Comparison of ENCODE assay signal across 9 mouse cellular contexts in the genomic region with DNA sequence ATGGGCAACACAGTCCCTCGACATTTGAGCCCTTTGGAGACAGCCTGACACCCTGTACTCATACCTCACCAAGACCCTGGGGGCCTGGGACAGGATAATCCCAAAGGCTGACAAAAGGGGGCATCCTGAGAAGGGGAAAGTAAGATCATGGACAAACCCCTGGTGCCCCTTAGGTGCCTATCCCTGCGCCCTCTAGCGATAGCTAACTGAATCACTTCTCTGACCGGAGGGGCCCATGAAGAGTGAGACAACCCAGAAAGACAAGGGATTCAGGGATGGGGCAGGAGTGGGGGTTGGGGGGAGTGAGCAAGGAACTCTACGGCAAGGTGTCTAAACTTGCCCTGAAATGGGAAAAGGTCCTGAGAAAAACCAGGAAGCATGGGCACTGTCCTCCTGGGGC. TPM values are rescaled to one million over a fixed set of nuclear protein-coding genes. Genes with fewer than 3 reads are reported as not detected.
A peak's percentile ranks its signal among the peaks of the same experiment; 100 is the strongest.
DNase-seq lines count a peak whose midpoint lies in the region; ATAC-seq and TF ChIP-seq lines count a peak whose summit lies in the region.
"Had no signal": no experiment of that assay in that cellular context is flagged by ENCODE, and none has a peak within 500 bp of the region (broad histone marks: within the 10 kb centered on the region; RNA-seq: fewer than 3 reads in every experiment).

No protein-coding gene starts in this region.

- no peaks in the 10 kb centered on the region for H3K79me2 ChIP-seq in liver, adult 2 months (ENCODE audit: control insufficient read depth, insufficient read depth, low read length)

- peak; percentile 66 for TF ChIP-seq CTCF in liver, adult 2 months (IDR thresholded peaks at IDR 0.05; ENCODE audit: low read depth, low read length)
- TF ChIP-seq CTCF in bone marrow macrophage, adult 2 months (IDR thresholded peaks at IDR 0.05; ENCODE audit: low read depth, low read length), result peak; percentile 70

- no peak overlapping the region for H3K4me2 ChIP-seq in liver, embryonic 11.5 days
- H3K4me2 ChIP-seq in forebrain, embryonic 15.5 days (replicated peaks), result no peak overlapping the region

- WGBS in liver, adult 2 months, result 15% methylated on average over 5 of the region's 5 CpGs
- WGBS in liver, embryonic 11.5 days, result 7% methylated on average over 5 of the region's 5 CpGs
- WGBS in forebrain, embryonic 15.5 days, result 12% methylated on average over 5 of the region's 5 CpGs

- no peak overlapping the region for H3K9ac ChIP-seq in liver, adult 2 months (ENCODE audit: low read depth, low read length)
- H3K9ac ChIP-seq in liver, embryonic 11.5 days (ENCODE audit: low read depth, low read length), result no peak overlapping the region
- no peak overlapping the region for H3K9ac ChIP-seq in forebrain, embryonic 15.5 days (replicated peaks)

- H3K4me3 ChIP-seq in liver, adult 2 months (ENCODE audit: insufficient read depth, low read depth, low read length), result no peak overlapping the region
- no peak overlapping the region for H3K4me3 ChIP-seq in liver, embryonic 11.5 days (ENCODE audit: low read depth, low read length)
- no peak overlapping the region for H3K4me3 ChIP-seq in bone marrow macrophage, adult 2 months (ENCODE audit: insufficient read depth, low read length)
- no peak overlapping the region for H3K4me3 ChIP-seq in forebrain, embryonic 15.5 days
- H3K4me3 ChIP-seq: erythroblast, embryonic 14.5 days had no signal

- DNase-seq in cerebellum, postnatal 10 days, result peak; percentile 69 to 79
- DNase-seq in cerebellum, adult 11 months, result no peak
- no peak for DNase-seq in liver, adult 2 months (ENCODE audit: extremely low read depth, low read depth, low spot score)
- DNase-seq in liver, embryonic 11.5 days (ENCODE audit: low spot score), result no peak
- DNase-seq in lung, postnatal 25 days (ENCODE audit: low spot score), result peak; percentile 16
- DNase-seq in spleen, postnatal 10 days (ENCODE audit: low spot score in 2 of 2), result no peak

- 0 out of 2 replicates have a peak, but pooled peaks cover 2% of the 10 kb centered on the region for H3K4me1 ChIP-seq in liver, adult 2 months (ENCODE audit: control insufficient read depth, insufficient read depth, low read length)
- H3K4me1 ChIP-seq in liver, embryonic 11.5 days (replicated peaks; ENCODE audit: control insufficient read depth, insufficient read depth, low read length), result peaks cover 7% of the 10 kb centered on the region
- H3K4me1 ChIP-seq in bone marrow macrophage, adult 2 months (ENCODE audit: control insufficient read depth, insufficient read depth, low read length), result peaks cover 10% of the 10 kb centered on the region
- H3K4me1 ChIP-seq in forebrain, embryonic 15.5 days, result peaks cover 9% of the 10 kb centered on the region

- no peaks in the 10 kb centered on the region for H3K36me3 ChIP-seq in liver, adult 2 months (ENCODE audit: control insufficient read depth, insufficient read depth, low read length)
- no peaks in the 10 kb centered on the region for H3K36me3 ChIP-seq in liver, embryonic 11.5 days (ENCODE audit: control insufficient read depth, insufficient read depth, low read length)
- H3K36me3 ChIP-seq in forebrain, embryonic 15.5 days, result no peaks in the 10 kb centered on the region

- no peak for ATAC-seq in liver, embryonic 11.5 days (replicated peaks; ENCODE audit: low FRiP score)
- ATAC-seq in forebrain, embryonic 15.5 days (replicated peaks), result no peak

- TF ChIP-seq POLR2A in liver, adult 2 months (IDR thresholded peaks at IDR 0.05; ENCODE audit: extremely low read depth, insufficient read depth, low read length), result no peak
- TF ChIP-seq POLR2A in bone marrow macrophage, adult 2 months (IDR thresholded peaks at IDR 0.05; ENCODE audit: borderline replicate concordance, low read depth, low read length), result no peak

- no peak overlapping the region for H3K27ac ChIP-seq in liver, adult 2 months (replicated peaks; ENCODE audit: insufficient read depth, low read depth, low read length)
- H3K27ac ChIP-seq in liver, embryonic 11.5 days (ENCODE audit: low read depth, low read length), result no peak overlapping the region
- H3K27ac ChIP-seq in bone marrow macrophage, adult 2 months (ENCODE audit: insufficient read depth, low read depth, low read length), result no peak overlapping the region
- H3K27ac ChIP-seq in forebrain, embryonic 15.5 days (replicated peaks), result no peak overlapping the region

- H3K27me3 ChIP-seq in liver, adult 2 months (ENCODE audit: control insufficient read depth, insufficient read depth, low read length), result 0 out of 2 replicates have a peak, but pooled peaks cover 7% of the 10 kb centered on the region
- H3K27me3 ChIP-seq in liver, embryonic 11.5 days (replicated peaks; ENCODE audit: control insufficient read depth, insufficient read depth, low read length), result peaks cover 70% of the 10 kb centered on the region
- peaks cover 42% of the 10 kb centered on the region for H3K27me3 ChIP-seq in forebrain, embryonic 15.5 days

- H3K9me3 ChIP-seq in liver, embryonic 11.5 days (ENCODE audit: control insufficient read depth, low read length), result no peaks in the 10 kb centered on the region
- no peaks in the 10 kb centered on the region for H3K9me3 ChIP-seq in forebrain, embryonic 15.5 days

RNA-seq across cellular contexts. Expression of a gene that starts 14.8 kb away (rescaled TPM):
- total RNA-seq in liver, adult 2 months (2014; rRNA removed), result 0.18 and 1.0 TPM in 2 replicates
- polyA plus RNA-seq in liver, adult 2 months (2012; rRNA removed), result 0.22 and 7.5 TPM in 2 replicates
- 0.75 and 1.0 TPM in 2 replicates for polyA plus RNA-seq in liver, embryonic 11.5 days (2014; fragmentation: Nextera tagmentation; extraction: Ambion mirVana)
- 0.16 TPM in 1 of 2 replicates, not detected in the other for polyA plus RNA-seq in bone marrow macrophage, adult 2 months (2012; ENCODE audit: insufficient read depth, insufficient read length, missing spikeins)
- 2.9 and 5.1 TPM in 2 replicates for polyA plus RNA-seq in forebrain, embryonic 15.5 days (2015; fragmentation: Nextera tagmentation; extraction: Ambion mirVana)
- polyA plus RNA-seq: erythroblast, embryonic 14.5 days had no signal

Comparison
In these comparisons a context has a peak if more than half of its experiments do, and no peak if none do; other contexts are left out.
1. DNase-seq: peak in cerebellum, postnatal 10 days (2 of 2) and lung, postnatal 25 days (single experiment); none in cerebellum, adult 11 months (single experiment), liver, adult 2 months (single experiment), liver, embryonic 11.5 days (single experiment) and spleen, postnatal 10 days (0 of 2).